Mouse (Mus musculus): ENCODE measurements around the gene Rhox11.
"Not testable (repeated sequence)": the region's sequence is repeated elsewhere in the genome, so short reads cannot be mapped to it uniquely, and the experiment has no call there.

The Rhox11 gene

DNA sequence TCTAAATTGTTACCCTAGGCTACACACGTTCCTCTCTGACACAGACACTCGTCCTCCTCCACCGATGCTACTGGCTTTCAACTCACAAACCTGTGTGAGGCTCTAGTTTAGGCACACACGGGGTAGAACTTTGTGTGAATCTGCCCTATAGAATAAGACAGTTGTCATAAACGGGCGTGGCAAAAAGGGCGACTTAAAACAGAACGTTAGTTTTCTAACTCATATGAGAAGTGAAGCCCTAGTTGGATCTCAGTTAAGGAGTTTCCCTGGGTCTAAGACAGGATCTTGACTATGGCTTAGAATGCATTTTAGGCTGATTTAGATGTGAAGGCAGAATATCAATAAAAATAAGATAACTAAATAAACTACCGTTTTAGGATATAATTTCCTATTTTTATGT is at the start of gene Rhox11:
Gene Rhox11, minus strand, starts transcription at position 101 of the 400 bp plus-strand sequence.
- no peak for DNase-seq

DNA sequence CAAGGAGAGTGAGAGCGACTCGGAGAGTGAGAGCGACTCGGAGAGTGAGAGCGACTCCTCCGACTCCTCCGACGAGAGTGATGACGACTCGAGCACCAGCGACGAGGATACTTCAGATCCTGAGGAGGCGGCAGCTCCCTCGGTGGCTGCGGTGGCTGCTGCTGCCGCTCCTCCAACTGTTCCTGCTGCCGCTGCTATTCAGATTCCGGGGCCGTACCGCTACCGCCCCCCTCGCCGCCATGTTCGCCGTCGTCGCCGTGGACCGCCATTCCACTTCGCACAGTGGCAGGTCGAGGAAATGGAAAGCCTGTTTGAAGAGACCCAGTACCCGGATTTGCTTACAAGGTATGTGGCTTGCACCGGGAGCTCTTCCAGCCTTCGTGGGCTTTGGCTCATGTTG is 36.5 kb upstream of the Rhox11 start:
- DNase-seq = no peak

DNA sequence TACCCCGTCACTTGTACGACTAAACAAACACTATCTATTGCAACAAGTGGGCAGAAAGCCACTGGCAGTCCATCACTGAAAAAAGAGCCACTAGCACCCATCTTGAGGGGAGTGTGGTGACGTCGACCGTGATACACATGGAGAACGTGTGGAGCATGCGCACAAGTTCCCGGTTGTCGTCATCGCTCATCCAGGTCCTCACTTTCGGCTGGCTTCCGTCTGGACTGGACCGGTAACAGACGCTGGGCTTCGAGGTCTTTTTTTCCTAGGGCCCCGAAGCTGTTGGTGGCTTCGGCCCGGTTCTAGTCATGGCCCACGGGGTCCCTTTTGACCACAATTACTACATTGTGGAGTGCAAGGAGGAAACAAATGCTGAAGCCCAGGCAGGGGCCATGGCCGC is 36.0 kb upstream of the Rhox11 start, which contains the start of gene Rhox13:
Gene Rhox13, plus strand, starts transcription at position 238 of the 400 bp plus-strand sequence.
- DNase-seq = no peak

DNA sequence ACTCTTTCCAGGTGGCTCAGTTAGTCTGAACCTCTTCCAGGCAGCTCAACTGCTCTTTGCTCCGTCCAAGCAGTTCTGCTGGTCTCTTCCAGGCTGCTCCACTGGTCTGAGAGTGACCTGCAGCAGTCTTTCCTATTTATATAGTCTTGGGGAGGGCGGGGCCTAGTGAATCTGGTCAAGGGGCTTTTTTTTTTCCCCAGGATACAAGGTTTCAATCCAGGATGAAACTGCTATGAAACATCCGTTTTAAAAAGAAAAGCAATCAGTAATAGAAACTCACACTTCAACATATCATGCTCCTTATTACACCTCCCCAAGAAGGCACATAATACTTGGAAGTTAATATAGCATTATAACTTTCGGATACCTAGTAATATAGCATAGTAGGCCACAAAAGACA is 25.9 kb upstream of the Rhox11 start, which contains the start of gene Rhox12:
Gene Rhox12, minus strand, starts transcription at position 101 of the 400 bp plus-strand sequence.
- no peak for DNase-seq

DNA sequence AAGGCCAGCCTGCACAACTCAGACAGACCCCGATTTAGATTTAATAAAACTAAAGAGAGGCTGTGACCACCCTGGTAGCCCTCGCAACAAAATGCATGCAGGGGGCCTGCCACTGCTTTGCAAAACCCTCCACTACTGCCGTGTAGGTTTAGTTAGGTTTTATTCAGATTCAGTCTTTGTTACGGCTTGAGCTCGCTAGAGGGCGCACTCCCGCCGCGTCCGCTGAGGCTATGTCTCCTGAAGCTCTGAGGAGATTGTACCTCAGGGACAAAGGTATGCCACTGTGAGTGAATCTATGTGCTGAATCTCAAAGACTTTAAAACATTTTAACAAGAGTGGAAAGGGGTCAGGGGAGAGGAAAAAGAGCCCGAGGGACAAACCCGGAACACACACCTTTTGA is 715 bp downstream of the Rhox11 start:
- no peak for DNase-seq

DNA sequence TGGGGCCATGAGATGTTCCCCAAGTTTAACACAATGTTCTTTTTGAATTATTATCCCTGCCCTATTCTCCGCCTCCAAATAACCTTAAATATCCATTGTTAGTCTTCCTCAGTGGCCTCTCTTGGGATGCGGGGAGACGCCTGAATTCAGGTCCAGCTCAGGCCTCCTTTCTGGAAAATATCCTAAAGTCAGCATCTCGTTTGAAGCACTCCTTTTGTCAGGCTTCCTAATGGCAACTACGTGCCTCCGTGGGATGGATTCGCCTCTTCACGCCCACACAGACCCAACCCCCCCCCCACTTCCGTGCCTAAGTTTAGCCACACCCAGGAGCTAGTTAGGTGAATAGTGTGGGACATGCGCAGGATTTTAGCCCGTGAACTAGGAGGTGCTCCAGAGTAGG is 18.8 kb downstream of the Rhox11 start, which contains the start of gene Rhox10:
Gene Rhox10, plus strand, starts transcription at position 301 of the 400 bp plus-strand sequence.
- DNase-seq = no peak

DNA sequence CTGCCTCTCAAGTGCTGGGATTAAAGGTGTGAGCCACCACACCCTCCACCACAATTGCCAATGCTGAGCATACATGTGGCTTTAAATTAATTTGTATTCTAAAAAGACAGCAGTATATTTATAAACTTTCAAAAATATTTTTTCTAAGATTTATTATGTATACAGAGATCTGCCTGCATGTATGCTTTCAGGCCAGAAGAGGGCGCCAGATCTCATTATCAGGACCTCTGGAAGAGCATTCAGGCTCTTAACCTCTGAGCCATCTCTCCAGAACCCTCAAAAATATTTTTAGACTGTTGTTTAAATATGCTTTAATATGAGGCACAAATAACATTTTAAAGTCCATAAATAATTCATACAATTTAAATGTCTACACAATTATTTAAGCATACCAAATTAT is 23.4 kb downstream of the Rhox11 start:
- DNase-seq = no peak

DNA sequence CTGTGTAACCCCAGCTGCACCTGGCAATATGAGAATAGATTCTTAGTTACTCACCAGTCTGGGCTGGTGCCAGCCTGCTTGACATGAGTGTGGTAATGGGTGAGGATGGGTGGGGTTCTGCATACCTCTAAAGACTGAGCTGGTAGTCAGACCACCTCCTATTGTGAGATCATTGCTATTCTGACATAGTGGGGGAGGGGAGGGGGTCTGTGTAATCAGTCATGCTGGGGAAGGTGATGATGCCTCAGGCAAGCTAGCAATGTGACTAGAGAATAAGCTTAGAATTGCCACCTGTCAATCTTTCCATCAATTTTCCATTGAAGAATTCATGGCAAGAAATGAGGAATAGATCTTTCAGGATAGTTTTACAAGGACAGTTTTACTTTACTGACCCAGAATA is 41.9 kb downstream of the Rhox11 start, which contains the start of gene Btg1-ps2:
Gene Btg1-ps2, minus strand, starts transcription at position 101 of the 400 bp plus-strand sequence.
- not testable (repeated sequence) for DNase-seq

DNA sequence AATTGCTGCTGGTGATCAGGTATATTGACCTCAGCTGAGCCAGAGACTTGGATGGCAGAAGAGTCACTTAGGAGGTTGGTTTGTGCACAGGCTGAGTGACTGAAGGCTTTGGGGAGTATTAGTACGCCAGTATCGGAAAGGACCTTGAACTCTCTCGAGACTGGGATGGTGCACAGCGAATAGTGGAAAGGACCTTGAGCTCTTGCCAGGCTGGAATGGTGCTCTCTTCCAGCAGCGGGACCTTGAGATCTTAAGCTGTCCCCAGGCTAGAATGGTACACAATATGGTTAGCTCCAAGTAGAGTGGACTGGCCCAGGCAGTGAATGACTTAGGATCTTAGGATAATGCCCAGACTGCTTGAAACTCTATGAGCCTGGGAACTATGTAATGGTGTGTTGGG is 45.3 kb downstream of the Rhox11 start:
- DNase-seq = no peak

- DNase-seq = no peak
These were observed 51.1 kb downstream of the Rhox11 start for GRCm38 (mm10) chrX:38033841-38034240.

All from cerebellum, adult 11-12 months (tissue).